Mouse (Mus musculus) ES-Bruce4 (cell line): ENCODE measurements around the gene Zeb2. TPM values are rescaled to one million over a fixed set of nuclear protein-coding genes. Genes with fewer than 3 reads are reported as not detected.

Experiments
- H3K27ac ChIP-seq: 2 replicates; pipeline ENCODE4 v1.5.1; 2012; ENCODE audit warnings: low read length, inconsistent platforms; ENCODE audit not compliant: insufficient read depth
- H3K27me3 ChIP-seq: 2 replicates; pipeline ENCODE4 v1.6.1; 2012; ENCODE audit warnings: mild to moderate bottlenecking, low read length, inconsistent platforms; ENCODE audit not compliant: control insufficient read depth, poor library complexity, insufficient read depth, severe bottlenecking
- H3K36me3 ChIP-seq: 2 replicates; pipeline ENCODE4 v1.6.1; 2012; ENCODE audit warnings: inconsistent platforms, mild to moderate bottlenecking, low read length, moderate library complexity; ENCODE audit not compliant: control insufficient read depth, poor library complexity, insufficient read depth, severe bottlenecking
- H3K4me1 ChIP-seq: one replicate; pipeline ENCODE4 v1.8.1; 2011; ENCODE audit warnings: low read length; ENCODE audit not compliant: control insufficient read depth, insufficient read depth
- H3K4me3 ChIP-seq: 2 replicates; pipeline ENCODE4 v1.5.1; 2011; ENCODE audit warnings: low read depth, mild to moderate bottlenecking, low read length
- H3K9ac ChIP-seq: 2 replicates; pipeline ENCODE4 v1.6.1; 2012; ENCODE audit warnings: low read depth, mild to moderate bottlenecking, inconsistent platforms; ENCODE audit not compliant: poor library complexity, severe bottlenecking
- H3K9me3 ChIP-seq: replicated peaks from 2 replicates; pipeline ENCODE4 v1.6.1; 2012; ENCODE audit warnings: mild to moderate bottlenecking, low read length, inconsistent platforms; ENCODE audit not compliant: control insufficient read depth, poor library complexity, insufficient read depth, severe bottlenecking
- CTCF ChIP-seq: IDR thresholded peaks from one replicate; pipeline ENCODE4 v1.8.1; 2011; ENCODE audit warnings: low read depth, low read length
- EP300 ChIP-seq: IDR thresholded peaks from 2 replicates; pipeline ENCODE4 v1.6.1; 2011; ENCODE audit warnings: low read depth, low read length; ENCODE audit not compliant: insufficient read depth
- POLR2A ChIP-seq: IDR thresholded peaks from one replicate; pipeline ENCODE4 v1.8.1; 2011; ENCODE audit warnings: low read length; ENCODE audit not compliant: insufficient read depth
- polyA plus RNA-seq: library from polyadenylated mRNA; stranded (reverse); fragments of >200 nt; gene quantifications from 2 replicates; pipeline ENCODE4 v1.2.4, GENCODE M21; 2011; ENCODE audit warnings: low read depth; ENCODE audit not compliant: missing spikeins, insufficient read depth, insufficient read length

The Zeb2 gene
- polyA plus RNA-seq, 1 experiment = 2.1 TPM

DNA sequence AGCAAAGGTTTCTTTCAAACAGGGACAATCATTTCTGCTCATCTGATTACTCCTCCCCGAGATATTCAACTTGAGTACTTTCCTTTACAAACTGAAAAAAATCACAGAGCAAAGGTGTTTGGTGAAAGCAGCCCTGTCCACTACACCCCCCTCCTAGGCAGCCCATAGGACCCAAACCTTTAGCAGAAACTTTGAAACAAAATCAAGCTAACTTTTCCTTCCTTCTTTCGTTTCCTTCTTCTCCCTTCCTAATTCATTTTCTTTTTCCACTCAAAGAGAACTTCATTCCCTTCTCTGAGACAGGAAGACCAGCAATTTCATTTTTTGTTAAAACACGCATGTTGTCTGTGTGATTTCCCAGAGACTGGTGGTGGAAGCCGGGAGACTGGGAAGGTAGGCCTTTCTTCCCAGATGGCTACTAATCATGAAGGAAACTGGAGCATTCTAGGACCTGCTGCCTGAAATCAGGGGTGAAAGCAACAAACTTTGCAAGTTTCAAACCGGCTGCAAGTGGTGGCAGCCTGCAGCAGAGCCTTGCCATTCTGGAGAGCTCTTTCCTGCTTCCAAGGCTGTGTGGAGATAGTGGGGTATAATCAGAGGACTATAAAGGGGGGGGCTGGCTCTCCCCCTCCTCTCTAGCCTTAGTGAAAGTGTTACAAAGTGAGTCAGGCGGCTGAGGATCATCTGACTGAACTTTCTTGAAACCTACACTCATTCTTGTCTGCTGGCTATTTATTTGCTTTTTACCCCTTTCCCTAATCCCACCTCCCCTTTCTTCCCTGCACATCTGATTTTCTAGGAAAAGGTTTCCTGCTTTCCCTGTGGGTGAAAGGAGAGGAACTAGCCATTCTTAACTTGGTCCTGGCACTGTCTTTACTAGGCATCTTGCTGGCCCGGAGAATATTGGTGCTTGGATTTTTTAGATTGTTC lies 11.0 kb downstream of the Zeb2 start:
- H3K36me3 ChIP-seq = no peaks in the 10 kb centered on the region
- no peak for TF ChIP-seq POLR2A
- no peak for TF ChIP-seq EP300
- TF ChIP-seq CTCF = no peak
- H3K9me3 ChIP-seq = no peaks in the 10 kb centered on the region
- no peak overlapping the region for H3K9ac ChIP-seq
- peaks cover 46% of the 10 kb centered on the region for H3K27me3 ChIP-seq
- H3K4me3 ChIP-seq = no peak overlapping the region
- H3K4me1 ChIP-seq = no peaks in the 10 kb centered on the region
- no peak overlapping the region for H3K27ac ChIP-seq

DNA sequence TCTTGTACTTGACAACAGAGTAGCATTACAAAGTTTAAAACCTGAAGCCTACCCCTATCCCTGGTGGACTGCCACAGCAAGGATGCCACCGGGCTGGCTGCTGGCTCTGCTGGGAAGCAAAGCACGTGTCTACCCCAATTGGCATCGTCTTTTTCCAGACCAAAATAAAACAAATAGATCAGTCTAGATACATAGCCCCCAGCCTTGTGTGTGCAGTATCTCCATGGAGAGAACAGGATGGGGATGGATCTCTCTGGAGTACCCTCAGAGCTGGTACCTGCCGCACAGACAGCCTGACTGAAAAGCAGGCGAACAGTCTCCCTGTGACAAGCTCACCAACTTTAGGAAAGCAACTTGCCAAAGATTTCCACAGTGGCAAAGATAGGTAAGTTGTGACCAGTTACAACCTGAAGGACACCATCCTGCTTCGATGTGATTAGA lies 11.9 kb downstream of the Zeb2 start:
- Histone ChIP-seq H3K36me3 (no peaks in the 10 kb centered on the region), H3K9me3 (no peaks in the 10 kb centered on the region), H3K27ac (no peak overlapping the region), H3K27me3 (peaks cover 38% of the 10 kb centered on the region), H3K9ac (no peak overlapping the region), H3K4me1 (no peaks in the 10 kb centered on the region), H3K4me3 (no peak overlapping the region)
- TF ChIP-seq EP300 (no peak), POLR2A (no peak), CTCF (no peak)

DNA sequence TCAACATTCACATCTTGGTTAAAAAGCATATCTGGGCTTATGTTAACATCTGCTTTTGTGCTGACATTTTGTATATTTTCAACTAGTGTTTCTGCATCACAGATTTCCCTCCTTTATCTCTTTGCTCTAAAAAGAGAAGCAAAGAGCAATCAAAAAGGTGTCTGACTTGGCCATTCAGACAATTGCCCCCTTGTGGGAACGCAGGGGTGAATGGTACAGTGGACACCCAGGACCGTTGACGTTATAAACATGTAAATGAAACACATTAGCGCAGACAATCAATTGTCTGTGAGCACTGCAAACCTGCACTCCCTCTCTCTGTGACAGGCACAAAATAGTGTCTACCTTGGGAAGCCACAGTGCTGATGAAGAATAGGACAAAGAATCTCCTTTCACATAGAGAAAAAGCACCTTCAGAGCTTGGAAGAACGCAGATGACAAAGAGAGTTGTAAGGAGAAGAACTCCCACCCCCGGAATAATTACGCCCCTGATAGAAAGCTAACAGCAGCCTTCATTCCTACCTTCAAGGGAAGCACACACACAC lies 12.6 kb downstream of the Zeb2 start:
- no peaks in the 10 kb centered on the region for H3K36me3 ChIP-seq
- no peak overlapping the region for H3K27ac ChIP-seq
- no peak overlapping the region for H3K9ac ChIP-seq
- peaks cover 32% of the 10 kb centered on the region for H3K27me3 ChIP-seq
- H3K4me1 ChIP-seq = no peaks in the 10 kb centered on the region
- H3K4me3 ChIP-seq = no peak overlapping the region
- TF ChIP-seq EP300 = no peak
- no peak for TF ChIP-seq POLR2A
- no peak for TF ChIP-seq CTCF
- no peaks in the 10 kb centered on the region for H3K9me3 ChIP-seq

DNA sequence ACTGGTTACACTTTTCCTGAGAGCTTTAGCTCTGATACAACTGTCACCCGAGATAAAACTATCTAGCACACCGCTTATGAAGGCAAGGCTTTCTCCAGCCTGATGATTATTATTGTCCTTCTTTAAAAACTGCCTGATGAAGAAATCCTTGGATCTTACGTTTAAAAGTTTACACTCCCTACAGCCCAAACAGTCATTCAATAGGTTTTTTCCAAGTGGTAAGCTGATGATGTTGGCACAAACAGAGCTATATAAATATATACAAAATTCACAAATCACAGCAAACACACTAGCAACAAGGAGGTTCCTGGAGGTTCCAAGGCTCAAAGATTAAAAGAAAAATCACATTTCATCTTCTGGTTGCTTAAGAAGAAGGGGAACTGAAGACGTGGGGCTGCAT lies 13.1 kb downstream of the Zeb2 start:
- no peak overlapping the region for H3K9ac ChIP-seq
- TF ChIP-seq POLR2A = no peak
- H3K4me3 ChIP-seq = no peak overlapping the region
- no peaks in the 10 kb centered on the region for H3K36me3 ChIP-seq
- no peaks in the 10 kb centered on the region for H3K9me3 ChIP-seq
- H3K27me3 ChIP-seq = peaks cover 27% of the 10 kb centered on the region
- H3K27ac ChIP-seq = no peak overlapping the region
- no peaks in the 10 kb centered on the region for H3K4me1 ChIP-seq

DNA sequence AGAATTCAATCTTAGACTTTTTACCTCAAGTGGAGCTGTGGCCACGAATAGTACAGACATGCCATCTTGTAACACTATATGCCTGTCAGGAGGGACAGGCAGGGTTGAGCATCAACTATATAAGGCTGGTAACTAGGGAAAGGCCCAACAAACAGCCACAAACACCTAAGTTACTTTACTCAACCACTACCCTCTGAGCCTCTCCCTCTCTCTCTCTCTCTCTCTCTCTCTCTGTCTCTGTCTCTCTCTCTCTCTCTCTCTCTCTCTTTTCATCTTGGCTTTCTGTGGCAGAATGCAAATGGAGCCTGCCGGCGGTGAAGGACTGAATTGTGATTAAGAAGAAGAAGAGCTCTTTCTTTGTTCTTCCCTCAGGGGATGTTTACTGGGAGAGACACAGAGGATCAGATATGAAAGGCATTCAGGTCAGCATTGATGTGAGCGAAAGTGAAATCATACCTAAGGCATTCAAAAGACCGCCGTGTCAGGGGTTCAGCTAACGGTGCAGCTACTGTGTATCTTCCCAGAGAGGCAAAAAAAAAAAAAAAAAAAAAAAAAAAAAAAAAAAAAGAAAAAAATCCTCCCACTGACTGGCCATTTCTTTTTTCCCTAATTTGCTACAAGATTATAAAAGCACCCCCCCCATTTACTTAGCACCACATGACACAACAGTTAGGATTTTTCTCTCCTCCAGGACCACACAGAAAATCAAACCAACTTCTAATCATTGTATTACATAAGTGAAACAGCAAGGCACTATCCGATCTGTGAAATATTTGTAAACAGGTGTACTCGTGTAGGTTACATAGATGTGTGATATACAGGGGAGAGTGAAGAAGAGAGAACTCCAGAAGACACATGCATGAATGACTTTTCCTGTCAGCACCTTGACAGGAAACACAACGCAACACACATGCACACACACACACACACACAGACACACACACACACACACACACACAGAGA lies 13.9 kb downstream of the Zeb2 start:
- Histone ChIP-seq H3K4me1 (no peaks in the 10 kb centered on the region), H3K9ac (no peak overlapping the region), H3K9me3 (no peaks in the 10 kb centered on the region), H3K27me3 (peaks cover 21% of the 10 kb centered on the region), H3K4me3 (no peak overlapping the region), H3K36me3 (no peaks in the 10 kb centered on the region), H3K27ac (no peak overlapping the region)
- TF ChIP-seq POLR2A (no peak), EP300 (no peak), CTCF (no peak)
